8 mouse cellular contexts compared by ENCODE assay signal in genomic region chr8:89040751-89041420, GRCm38 (mm10). TPM values are rescaled to one million over a fixed set of nuclear protein-coding genes. Genes with fewer than 3 reads are reported as not detected.
DNase-seq lines count a peak whose midpoint lies in the region; ATAC-seq and TF ChIP-seq lines count a peak whose summit lies in the region.

No protein-coding gene starts in this region.

- no peak for TF ChIP-seq EP300 in stomach, postnatal 0 days (optimal IDR thresholded peaks at IDR 0.05)

- no peaks in the 10 kb centered on the region for H3K36me3 ChIP-seq in hindbrain, embryonic 16.5 days (ENCODE audit: control insufficient read depth, insufficient read depth, low read length)
- H3K36me3 ChIP-seq in liver, embryonic 11.5 days (ENCODE audit: control insufficient read depth, insufficient read depth, low read length) = no peaks in the 10 kb centered on the region
- no peaks in the 10 kb centered on the region for H3K36me3 ChIP-seq in stomach, postnatal 0 days (ENCODE audit: control insufficient read depth, insufficient read depth, low read length)

- peaks cover 28% of the 10 kb centered on the region for H3K4me1 ChIP-seq in hindbrain, embryonic 16.5 days (ENCODE audit: control insufficient read depth, insufficient read depth, low read depth, low read length)
- peaks cover 2% of the 10 kb centered on the region; the same call in 1 of the 2 replicates for H3K4me1 ChIP-seq in liver, embryonic 11.5 days (replicated peaks; ENCODE audit: control insufficient read depth, insufficient read depth, low read length)
- H3K4me1 ChIP-seq in stomach, postnatal 0 days (replicated peaks; ENCODE audit: control insufficient read depth, insufficient read depth) = peaks cover 7% of the 10 kb centered on the region; the same call in 1 of the 2 replicates

- peak overlapping the region; percentile 61 for H3K9ac ChIP-seq in hindbrain, embryonic 16.5 days (ENCODE audit: low read depth, low read length)
- peak overlapping the region; percentile 60 for H3K9ac ChIP-seq in liver, embryonic 11.5 days (ENCODE audit: low read depth, low read length)
- peak overlapping the region; percentile 35; the same call in 1 of the 2 replicates for H3K9ac ChIP-seq in stomach, postnatal 0 days (ENCODE audit: low read length)

- peak; percentile 48 for DNase-seq in adrenal gland, adult 2 months
- no peak for DNase-seq in adrenal gland, adult 8-10 months
- peak; percentile 62 for DNase-seq in liver, embryonic 11.5 days (ENCODE audit: low spot score)
- peak; percentile 34 for DNase-seq in stomach, postnatal 0 days (ENCODE audit: low spot score)
- DNase-seq in adrenal gland, postnatal 14 days = no peak
- DNase-seq in gastrocnemius, postnatal 10 days = no peak

- peak overlapping the region; percentile 53 for H3K4me3 ChIP-seq in hindbrain, embryonic 16.5 days (ENCODE audit: low read length)
- peak overlapping the region; percentile 56 for H3K4me3 ChIP-seq in liver, embryonic 11.5 days (ENCODE audit: low read depth, low read length)
- H3K4me3 ChIP-seq in stomach, postnatal 0 days (ENCODE audit: low read depth, low read length) = peak overlapping the region; percentile 45

- H3K27ac ChIP-seq in hindbrain, embryonic 16.5 days (ENCODE audit: low read depth, low read length) = peak overlapping the region; percentile 78
- peak overlapping the region; percentile 54 for H3K27ac ChIP-seq in liver, embryonic 11.5 days (ENCODE audit: low read depth, low read length)
- H3K27ac ChIP-seq in stomach, postnatal 0 days (replicated peaks) = no peak overlapping the region

- no peak for TF ChIP-seq CTCF in stomach, postnatal 0 days (IDR thresholded peaks at IDR 0.05; ENCODE audit: low read depth)

- H3K27me3 ChIP-seq in hindbrain, embryonic 16.5 days (replicated peaks; ENCODE audit: control insufficient read depth, insufficient read depth, low read length) = peaks cover 9% of the 10 kb centered on the region
- H3K27me3 ChIP-seq in liver, embryonic 11.5 days (replicated peaks; ENCODE audit: control insufficient read depth, insufficient read depth, low read length) = peaks cover 81% of the 10 kb centered on the region
- peaks cover 18% of the 10 kb centered on the region; the same call in 1 of the 2 replicates for H3K27me3 ChIP-seq in stomach, postnatal 0 days (ENCODE audit: control insufficient read depth, insufficient read depth, low read length)

- 3% methylated on average over 36 of the region's 40 CpGs for WGBS in hindbrain, embryonic 16.5 days
- WGBS in liver, embryonic 11.5 days = 3% methylated on average over 40 of the region's 40 CpGs
- 17% methylated on average over 40 of the region's 40 CpGs for WGBS in stomach, postnatal 0 days

- ATAC-seq in common myeloid progenitor, adult 5-6 weeks (replicated peaks; ENCODE audit: low read depth, poor library complexity, severe bottlenecking) = 0 out of 2 replicates have a peak, but pooled peaks have one; percentile 27
- ATAC-seq in hindbrain, embryonic 16.5 days = no peak
- no peak for ATAC-seq in liver, embryonic 11.5 days (replicated peaks; ENCODE audit: low FRiP score)
- peak; percentile 27; the same call in 1 of the 2 replicates for ATAC-seq in stomach, postnatal 0 days (ENCODE audit: low FRiP score, low TSS enrichment)

- no peaks in the 10 kb centered on the region for H3K9me3 ChIP-seq in hindbrain, embryonic 16.5 days (ENCODE audit: control insufficient read depth, low read length)
- no peaks in the 10 kb centered on the region for H3K9me3 ChIP-seq in liver, embryonic 11.5 days (ENCODE audit: control insufficient read depth, low read length)
- H3K9me3 ChIP-seq in stomach, postnatal 0 days (ENCODE audit: control insufficient read depth, low read length) = no peaks in the 10 kb centered on the region

- H3K4me2 ChIP-seq in hindbrain, embryonic 16.5 days (ENCODE audit: low read length) = peak overlapping the region; percentile 89
- H3K4me2 ChIP-seq in liver, embryonic 11.5 days = peak overlapping the region; percentile 69
- peak overlapping the region; percentile 73 for H3K4me2 ChIP-seq in stomach, postnatal 0 days (replicated peaks; ENCODE audit: low read depth)

RNA-seq across cellular contexts. Expression of gene Sall1, which starts 3.1 kb away (rescaled TPM):
- total RNA-seq in adrenal gland, adult 2 months (2021) = under 1 TPM in 1 of 2 experiments, not detected in 1; 0.17 TPM
- polyA plus RNA-seq in adrenal gland, adult 2 months (2012; rRNA removed) = 0.02 TPM in 1 of 2 replicates, not detected in the other
- under 1 TPM in 2 of 4 experiments, not detected in 2; 0.03 to 0.05 TPM for total RNA-seq in adrenal gland, adult 8-10 months (2022)
- not detected in 2 replicates for total RNA-seq in common myeloid progenitor, adult 5-6 weeks (2017)
- polyA plus RNA-seq in hindbrain, embryonic 16.5 days (2015; fragmentation: Nextera tagmentation; extraction: Ambion mirVana) = 5.3 and 7.2 TPM in 2 replicates
- polyA plus RNA-seq in liver, embryonic 11.5 days (2014; fragmentation: Nextera tagmentation; extraction: Ambion mirVana) = 2.4 and 2.6 TPM in 2 replicates
- polyA plus RNA-seq in stomach, postnatal 0 days (2015; fragmentation: Nextera tagmentation; extraction: Ambion mirVana) = 0.76 and 0.83 TPM in 2 replicates
- total RNA-seq in adrenal gland, postnatal 14 days (2021) = 0.26 and 2.9 TPM in 2 replicates
- under 1 TPM; 0.07 to 0.16 TPM for total RNA-seq in gastrocnemius, postnatal 10 days (2021)

Comparison
In these comparisons a context has a peak if more than half of its experiments do, and no peak if none do; other contexts are left out.
1. DNase-seq: peak in adrenal gland, adult 2 months (single experiment), liver, embryonic 11.5 days (single experiment) and stomach, postnatal 0 days (single experiment); none in adrenal gland, adult 8-10 months (single experiment), adrenal gland, postnatal 14 days (single experiment) and gastrocnemius, postnatal 10 days (single experiment).
2. ATAC-seq: peak in common myeloid progenitor, adult 5-6 weeks (single experiment) and stomach, postnatal 0 days (single experiment); none in hindbrain, embryonic 16.5 days (single experiment) and liver, embryonic 11.5 days (single experiment).
3. Peak in every context shown above with its lines, with median percentiles within 50 percentile points of each other: H3K4me2 ChIP-seq, H3K4me3 ChIP-seq and H3K9ac ChIP-seq.